Mouse (Mus musculus) hindbrain, embryonic 14.5 days (tissue): Measurements from ENCODE around the gene Hoxa10. TPM values are rescaled to one million over a fixed set of nuclear protein-coding genes. Genes with fewer than 3 reads are reported as not detected.

ENCODE experiments used
- ATAC-seq: fragments of 200-750 bp; cut with Nextera tagmentation; 2 replicates; pipeline ENCODE4 v1.8.0; 2017; ENCODE audit warnings: moderate number of reproducible peaks, mild to moderate bottlenecking, moderate TSS enrichment, moderate library complexity; ENCODE audit not compliant: low FRiP score
- DNase-seq: peaks from one replicate; pipeline ENCODE4 v3.0.0-alpha.2; 2015; ENCODE audit warnings: low spot score
- H3K27ac ChIP-seq: fragments of 300-500 bp; sonication (generic); 2 replicates; pipeline ENCODE4 v1.5.1; 2014; ENCODE audit warnings: mild to moderate bottlenecking, moderate library complexity
- H3K27me3 ChIP-seq: fragments of 300-500 bp; sonication (generic); 2 replicates; pipeline ENCODE4 v1.6.1; 2014; ENCODE audit warnings: mild to moderate bottlenecking, low read length, mixed read lengths; ENCODE audit not compliant: control insufficient read depth, insufficient read depth
- H3K36me3 ChIP-seq: fragments of 300-500 bp; sonication (generic); replicated peaks from 2 replicates; pipeline ENCODE4 v1.6.1; 2014; ENCODE audit not compliant: control insufficient read depth, insufficient read depth
- H3K4me1 ChIP-seq: fragments of 300-500 bp; sonication (generic); replicated peaks from 2 replicates; pipeline ENCODE4 v1.6.1; 2014; ENCODE audit warnings: antibody characterized with exemption, low read length, mixed read lengths; ENCODE audit not compliant: control insufficient read depth, insufficient read depth
- H3K4me2 ChIP-seq: fragments of 300-500 bp; sonication (generic); replicated peaks from 2 replicates; pipeline ENCODE4 v1.6.1; 2014; ENCODE audit warnings: mild to moderate bottlenecking, moderate library complexity
- H3K4me3 ChIP-seq: fragments of 300-500 bp; sonication (generic); replicated peaks from 2 replicates; pipeline ENCODE4 v1.5.1; 2014; ENCODE audit warnings: mild to moderate bottlenecking, low read length
- H3K9ac ChIP-seq: fragments of 300-500 bp; sonication (generic); 2 replicates; pipeline ENCODE4 v1.6.1; 2014
- H3K9me3 ChIP-seq: fragments of 300-500 bp; sonication (generic); 2 replicates; pipeline ENCODE4 v1.6.1; 2016; ENCODE audit warnings: low read length; ENCODE audit not compliant: control insufficient read depth
- WGBS: fragments of 180-500 bp; shearing (Covaris S2); extraction: QIAGEN DNeasy Blood & Tissue Kit; methylation state at CpG from one replicate; pipeline ENCODE4 v1.1.7; 2014; 5-methylcytosine and 5-hydroxymethylcytosine counted together
- polyA plus RNA-seq: library from polyadenylated mRNA; unstranded; fragments of >200 nt; fragmentation: Nextera tagmentation; extraction: Ambion mirVana; gene quantifications from 2 replicates; pipeline ENCODE4 v1.2.1, GENCODE M21; 2014

Gene Hoxa10
- 0.37 TPM in 1 of 2 replicates, not detected in the other for polyA plus RNA-seq

GRCm38 (mm10) chr6:52240389-52241000 lies at the start of gene Hoxa10:
Gene Hoxa10, minus strand, starts transcription at chr6:52240854.
- Histone ChIP-seq H3K27me3 (peaks cover 100% of the 10 kb centered on the region), H3K4me2 (no peak within 1 kb of the TSS), H3K4me3 (no peak within 1 kb of the TSS), H3K27ac (no peak within 1 kb of the TSS), H3K9ac (no peak within 1 kb of the TSS), H3K9me3 (no peaks in the 10 kb centered on the region), H3K4me1 (no peaks in the 10 kb centered on the region), H3K36me3 (no peaks in the 10 kb centered on the region)
- WGBS: 1% methylated on average over 35 of the region's 35 CpGs
- ATAC-seq (no peak), DNase-seq (peak; percentile 70)

- ATAC-seq (no peak), DNase-seq (no peak)
- 22% methylated on average over 12 of the region's 12 CpGs for WGBS
- H3K4me1 ChIP-seq: no peaks in the 10 kb centered on the region
- H3K9ac ChIP-seq: no peak overlapping the region
- no peak overlapping the region for H3K4me3 ChIP-seq
- peaks cover 91% of the 10 kb centered on the region for H3K27me3 ChIP-seq
- H3K27ac ChIP-seq: no peak overlapping the region
- H3K36me3 ChIP-seq: no peaks in the 10 kb centered on the region
- no peak overlapping the region for H3K4me2 ChIP-seq
- no peaks in the 10 kb centered on the region; the same call in 1 of the 2 replicates for H3K9me3 ChIP-seq
Measured at GRCm38 (mm10) chr6:52290186-52290585, 49.5 kb upstream of the Hoxa10 start.

- no peaks in the 10 kb centered on the region for H3K4me1 ChIP-seq
- ATAC-seq (no peak), DNase-seq (no peak)
- H3K9ac ChIP-seq: no peak overlapping the region
- H3K4me2 ChIP-seq: no peak overlapping the region
- no peak overlapping the region for H3K27ac ChIP-seq
- H3K27me3 ChIP-seq: peaks cover 86% of the 10 kb centered on the region
- H3K9me3 ChIP-seq: no peaks in the 10 kb centered on the region
- H3K4me3 ChIP-seq: no peak overlapping the region
- 85% methylated on average over 5 of the region's 5 CpGs for WGBS
- H3K36me3 ChIP-seq: no peaks in the 10 kb centered on the region
Measured at GRCm38 (mm10) chr6:52283896-52284295, 43.2 kb upstream of the Hoxa10 start.

- WGBS: 73% methylated on average over 12 of the region's 12 CpGs
- ATAC-seq: no peak
- Histone ChIP-seq H3K27ac (no peak overlapping the region), H3K36me3 (no peaks in the 10 kb centered on the region), H3K9ac (no peak overlapping the region), H3K9me3 (no peaks in the 10 kb centered on the region), H3K4me3 (no peak overlapping the region), H3K4me2 (no peak overlapping the region), H3K27me3 (peaks cover 86% of the 10 kb centered on the region), H3K4me1 (no peaks in the 10 kb centered on the region)
- DNase-seq: no peak
Measured at GRCm38 (mm10) chr6:52281084-52281483, 40.4 kb upstream of the Hoxa10 start.

- no peaks in the 10 kb centered on the region for H3K9me3 ChIP-seq
- H3K4me1 ChIP-seq: no peaks in the 10 kb centered on the region
- DNase-seq: no peak
- H3K4me2 ChIP-seq: no peak overlapping the region
- H3K36me3 ChIP-seq: no peaks in the 10 kb centered on the region
- no peak for ATAC-seq
- WGBS: 8% methylated on average over 5 of the region's 5 CpGs
- H3K9ac ChIP-seq: no peak overlapping the region
- H3K27me3 ChIP-seq: peaks cover 95% of the 10 kb centered on the region
- H3K27ac ChIP-seq: no peak overlapping the region
- no peak overlapping the region for H3K4me3 ChIP-seq
Measured at GRCm38 (mm10) chr6:52276920-52277319, 36.3 kb upstream of the Hoxa10 start.

GRCm38 (mm10) chr6:52276382-52276781 lies 35.7 kb upstream of the Hoxa10 start:
- H3K27ac ChIP-seq: no peak overlapping the region
- no peaks in the 10 kb centered on the region for H3K36me3 ChIP-seq
- no peak overlapping the region for H3K4me2 ChIP-seq
- ATAC-seq (no peak), DNase-seq (no peak)
- H3K9me3 ChIP-seq: no peaks in the 10 kb centered on the region
- no peak overlapping the region for H3K9ac ChIP-seq
- no peak overlapping the region for H3K4me3 ChIP-seq
- H3K4me1 ChIP-seq: no peaks in the 10 kb centered on the region
- peaks cover 96% of the 10 kb centered on the region for H3K27me3 ChIP-seq
- WGBS: 4% methylated on average over 6 of the region's 6 CpGs

- WGBS: 3% methylated on average over 8 of the region's 8 CpGs
- Histone ChIP-seq H3K27me3 (peaks cover 96% of the 10 kb centered on the region), H3K4me2 (no peak overlapping the region), H3K27ac (no peak overlapping the region), H3K4me3 (no peak overlapping the region), H3K36me3 (no peaks in the 10 kb centered on the region), H3K4me1 (no peaks in the 10 kb centered on the region), H3K9me3 (no peaks in the 10 kb centered on the region), H3K9ac (no peak overlapping the region)
- DNase-seq (no peak), ATAC-seq (no peak)
Measured at GRCm38 (mm10) chr6:52275563-52276280, 35.1 kb upstream of the Hoxa10 start.

- no peaks in the 10 kb centered on the region for H3K36me3 ChIP-seq
- under 1% methylated on average over 11 of the region's 11 CpGs for WGBS
- peaks cover 96% of the 10 kb centered on the region for H3K27me3 ChIP-seq
- H3K4me1 ChIP-seq: no peaks in the 10 kb centered on the region
- H3K27ac ChIP-seq: no peak overlapping the region
- H3K9ac ChIP-seq: no peak overlapping the region
- DNase-seq: no peak
- H3K4me2 ChIP-seq: no peak overlapping the region
- no peak for ATAC-seq
- no peak overlapping the region for H3K4me3 ChIP-seq
- H3K9me3 ChIP-seq: no peaks in the 10 kb centered on the region
Measured at GRCm38 (mm10) chr6:52274576-52274975, 33.9 kb upstream of the Hoxa10 start.

GRCm38 (mm10) chr6:52273656-52274280 lies 33.1 kb upstream of the Hoxa10 start:
- no peaks in the 10 kb centered on the region for H3K9me3 ChIP-seq
- no peaks in the 10 kb centered on the region for H3K36me3 ChIP-seq
- DNase-seq (no peak), ATAC-seq (no peak)
- peaks cover 97% of the 10 kb centered on the region for H3K27me3 ChIP-seq
- H3K4me1 ChIP-seq: no peaks in the 10 kb centered on the region
- H3K4me2 ChIP-seq: no peak overlapping the region
- H3K4me3 ChIP-seq: no peak overlapping the region
- H3K9ac ChIP-seq: no peak overlapping the region
- no peak overlapping the region for H3K27ac ChIP-seq
- WGBS: under 1% methylated on average over 20 of the region's 22 CpGs
